Mouse (Mus musculus) hematopoietic stem cell, adult 5-6 weeks (primary cell): ENCODE results near the gene Boll. TPM values are rescaled to one million over a fixed set of nuclear protein-coding genes. Genes with fewer than 3 reads are reported as not detected.

Experiments
- ATAC-seq, 2 experiments: fragments of 125-278 bp in 1 of 2; replicated peaks in 1 of 2; 2 replicates each; pipeline ENCODE4 v1.8.0; 2016 to 2017; ENCODE audit warnings: inconsistent platforms in 2 of 2, mild to moderate bottlenecking in 2 of 2, moderate number of reproducible peaks in 2 of 2, low read depth in 1 of 2, moderate TSS enrichment in 1 of 2; ENCODE audit not compliant: low FRiP score in 2 of 2, poor library complexity in 2 of 2, severe bottlenecking in 2 of 2, insufficient read depth in 1 of 2, low TSS enrichment in 1 of 2
- total RNA-seq: library from RNA; stranded (forward); fragments of 172-1452, 232-1000 nt; gene quantifications from 2 replicates; pipeline ENCODE4 v1.2.3, GENCODE M21; 2017

Boll gene
- total RNA-seq, 1 experiment from 2014 or later = 1.5 TPM

- ATAC-seq = peak; percentile 87 to 90
Measured at GRCm38 (mm10) chr1:55215185-55215813, 148.0 kb downstream of the Boll start.

DNA sequence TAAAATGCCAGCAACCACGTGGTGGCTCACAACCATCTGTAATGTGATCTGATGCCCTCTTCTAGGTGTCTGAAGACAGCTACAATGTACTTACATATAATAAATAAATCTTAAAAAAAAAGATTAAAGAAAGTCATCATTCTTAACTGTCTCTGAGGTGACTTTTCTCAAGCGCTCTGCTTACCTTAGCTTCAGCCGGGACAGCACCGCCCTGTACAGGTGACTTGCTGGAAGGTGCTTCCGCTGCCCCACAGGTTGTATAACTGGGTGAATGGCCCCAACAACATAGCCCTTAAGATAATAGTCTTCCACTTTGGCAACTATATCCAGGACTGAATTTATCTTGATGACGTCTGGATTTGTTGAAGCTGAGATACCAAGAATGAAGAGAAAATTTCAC is 149.3 kb downstream of the Boll start:
- no peak for ATAC-seq

DNA sequence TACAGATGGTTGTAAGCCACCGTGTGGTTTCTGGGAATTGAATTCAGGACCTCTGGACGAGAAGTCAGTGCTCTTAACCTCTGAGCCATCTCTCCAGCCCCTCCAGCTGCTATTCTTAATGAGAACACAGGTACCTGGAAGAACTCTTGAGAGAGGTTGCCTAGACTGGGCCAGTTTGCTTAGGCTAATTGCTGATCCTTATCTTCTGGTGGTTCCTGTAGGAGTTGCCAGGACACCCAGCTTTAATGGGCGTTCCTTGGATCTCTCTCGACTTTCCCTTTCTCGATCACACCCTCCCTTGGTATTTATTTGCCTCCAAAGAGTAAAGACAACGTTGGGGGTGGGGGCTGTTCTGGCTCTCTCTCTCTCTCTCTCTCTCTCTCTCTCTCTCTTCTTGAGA is 149.8 kb downstream of the Boll start:
- no peak for ATAC-seq

GRCm38 (mm10) chr1:55212771-55213170 is 150.5 kb downstream of the Boll start:
- ATAC-seq = no peak

- ATAC-seq = no peak
Measured at GRCm38 (mm10) chr1:55211081-55211480, 152.2 kb downstream of the Boll start.

- ATAC-seq = peak; percentile 85 to 94
Measured at GRCm38 (mm10) chr1:55210202-55210965, 152.9 kb downstream of the Boll start.

DNA sequence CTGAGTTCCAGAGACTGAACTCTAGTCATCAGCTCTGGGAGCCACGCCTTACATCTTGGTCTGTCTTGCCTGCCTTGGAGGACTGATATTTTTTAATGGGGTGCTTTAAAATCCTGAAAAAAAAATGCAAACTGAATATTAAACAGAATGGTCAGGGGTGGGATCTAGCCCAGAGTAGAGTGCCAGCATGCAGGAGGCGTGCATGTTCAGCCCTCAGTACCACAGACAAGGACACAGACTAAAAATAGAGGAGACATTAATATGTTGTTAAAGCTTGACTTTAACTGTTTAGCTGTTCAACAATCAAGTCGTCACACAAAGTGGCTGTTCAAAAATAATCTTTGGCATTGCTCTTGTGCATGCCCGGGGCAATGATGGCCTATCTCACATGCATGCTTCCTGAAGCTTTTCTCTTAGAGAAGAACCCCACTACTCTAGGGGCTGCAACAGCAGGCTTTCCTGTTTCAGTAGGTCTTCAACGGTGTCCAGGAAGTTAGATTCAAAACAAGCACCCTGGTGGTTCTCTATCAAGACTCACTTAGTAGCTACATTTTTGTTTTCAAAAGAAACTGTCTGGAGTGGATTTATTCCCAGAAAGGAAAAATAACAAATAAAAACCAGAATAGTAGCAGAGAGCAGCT is 154.6 kb downstream of the Boll start:
- no peak for ATAC-seq

DNA sequence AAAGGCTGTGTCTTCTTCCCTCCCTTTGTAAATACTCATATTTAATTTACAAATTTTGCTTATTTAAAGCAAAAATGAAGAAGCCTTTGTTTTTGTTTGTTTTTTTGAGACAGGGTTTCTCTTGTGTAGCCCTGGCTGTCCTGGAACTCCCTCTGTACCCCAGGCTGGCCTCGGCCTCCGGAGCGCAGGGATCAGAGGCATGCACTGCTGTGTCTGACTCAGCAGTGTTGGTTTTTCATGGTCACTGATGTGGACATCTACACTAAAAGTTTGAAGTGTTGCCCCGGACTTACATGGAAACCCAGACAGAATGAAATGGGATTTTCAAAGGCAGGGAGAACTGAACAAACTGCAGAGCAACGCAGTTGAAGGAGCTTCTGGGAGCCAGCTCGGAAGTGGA is 155.7 kb downstream of the Boll start:
- no peak for ATAC-seq

GRCm38 (mm10) chr1:55205808-55206327 is 157.4 kb downstream of the Boll start:
- ATAC-seq = no peak

DNA sequence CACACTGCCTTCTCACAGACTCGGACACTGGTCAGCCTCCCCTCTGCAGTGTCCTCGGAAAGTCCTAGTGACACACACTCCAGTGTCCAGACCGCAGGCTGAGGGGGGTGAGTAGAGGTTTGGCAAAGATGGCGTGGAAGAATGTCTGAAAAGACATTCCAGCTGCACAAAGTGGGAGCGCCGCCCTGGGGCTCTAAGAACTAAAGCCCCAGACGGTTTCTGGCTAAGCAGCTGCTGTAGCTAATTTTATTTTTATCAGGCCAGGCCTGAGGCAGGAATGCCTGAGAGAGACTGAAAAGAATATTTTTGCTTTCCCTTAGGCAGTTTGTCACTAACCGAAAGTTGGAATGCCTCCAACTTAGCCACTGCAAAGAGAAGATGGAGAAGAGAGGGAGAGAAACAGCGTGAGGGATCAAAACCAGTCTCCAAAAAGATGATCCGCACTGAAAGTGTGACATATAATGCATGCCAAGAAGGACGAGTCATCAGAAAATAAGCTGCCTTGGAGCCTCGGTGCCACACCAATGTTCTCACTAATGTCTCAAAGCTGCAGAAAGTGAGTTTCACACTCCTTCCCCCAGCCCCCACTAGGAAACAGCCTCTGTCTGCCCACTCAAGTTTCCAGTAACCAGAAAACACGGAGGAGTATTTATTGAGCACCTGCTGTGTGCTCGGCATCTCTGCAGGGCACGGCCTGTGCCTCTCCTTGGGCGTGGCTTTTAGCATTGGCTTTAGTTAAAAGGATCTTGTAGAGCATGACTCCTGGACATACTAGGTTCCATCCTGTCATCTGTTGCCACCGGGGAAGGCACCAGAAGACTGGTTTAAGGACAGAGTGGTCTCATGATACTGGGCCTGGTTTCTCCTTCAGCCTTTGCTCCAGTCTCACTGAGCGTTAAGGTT is 161.2 kb downstream of the Boll start:
- peak in 1 of 2 experiments; percentile 36; a peak in 3 of 4 replicates for ATAC-seq

DNA sequence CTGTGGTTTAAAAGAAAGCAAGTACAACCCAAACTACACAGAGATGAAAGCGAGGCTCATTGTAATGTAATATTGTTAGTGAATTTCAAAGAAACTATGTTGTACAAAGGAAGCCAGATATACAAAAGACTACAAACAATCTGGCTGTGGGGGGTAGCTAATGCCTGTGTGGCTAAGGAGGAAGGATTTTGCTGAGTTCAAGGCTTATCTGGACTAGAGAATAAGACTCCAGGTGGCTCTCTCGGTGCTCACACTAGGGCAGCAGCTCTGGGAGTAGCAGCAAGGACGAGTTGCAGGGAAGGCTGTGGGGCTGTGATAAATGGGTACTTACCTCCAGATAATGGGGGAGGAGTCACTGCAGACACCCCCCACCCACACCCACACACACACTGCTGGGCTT is 164.6 kb downstream of the Boll start:
- no peak for ATAC-seq

Other genes with a start within 250 kb of the Boll start
- gene Mob4, start 232.2 kb downstream of the Boll start, total RNA-seq = 45.7 and 68.9 TPM in 2 replicates
- gene Rftn2, start 136.7 kb downstream of the Boll start, total RNA-seq = 3.4 and 9.3 TPM in 2 replicates
- 8.3 and 9.5 TPM in 2 replicates for gene Mars2, start 126.3 kb downstream of the Boll start, total RNA-seq
- gene Plcl1, start 42.5 kb upstream of the Boll start, total RNA-seq = 2.6 and 3.3 TPM in 2 replicates